Mouse (Mus musculus): Measurements from ENCODE around the gene Zc3h12a. TPM values are rescaled to one million over a fixed set of nuclear protein-coding genes. Genes with fewer than 3 reads are reported as not detected.

Zc3h12a gene
- polyA plus RNA-seq, 1 experiment, result 1.2 TPM

DNA sequence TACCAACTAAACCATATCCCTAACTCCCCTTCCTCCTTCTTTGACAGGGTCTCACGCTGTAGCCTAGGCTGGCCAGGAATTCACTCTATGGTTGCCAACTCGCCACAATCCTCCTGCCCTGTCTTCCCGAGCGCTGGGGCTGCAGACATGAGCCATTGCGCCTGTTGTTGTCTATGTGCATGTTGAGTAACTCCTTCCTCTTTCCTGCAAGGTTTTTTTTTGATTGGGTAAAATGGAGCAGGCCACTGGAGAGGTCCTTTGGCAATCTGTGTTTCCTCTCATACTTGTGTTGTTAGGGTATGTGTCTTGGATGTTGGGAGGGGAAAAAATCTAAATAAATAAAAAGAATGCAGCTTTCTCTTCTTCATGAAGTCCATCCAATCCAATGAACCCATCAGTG, 16.6 kb upstream of the Zc3h12a start:
- WGBS, result 66% methylated on average over 5 of the region's 5 CpGs
- Histone ChIP-seq H3K4me3 (replicated peaks; ENCODE audit: insufficient read depth, low read depth, low read length) (no peak overlapping the region), H3K27me3 (ENCODE audit: control insufficient read depth, insufficient read depth, low read length) (no peaks in the 10 kb centered on the region), H3K27ac (ENCODE audit: insufficient read depth, low read length) (no peak overlapping the region), H3K4me1 (ENCODE audit: control insufficient read depth, insufficient read depth, low read length) (no peaks in the 10 kb centered on the region; the same call in 1 of the 2 replicates)
- DNase-seq, result no peak
- TF ChIP-seq POLR2A (IDR thresholded peaks at IDR 0.05; ENCODE audit: borderline replicate concordance, insufficient read depth, low read length) (no peak), CTCF (IDR thresholded peaks at IDR 0.05; ENCODE audit: borderline replicate concordance, insufficient read depth, low read depth, low read length) (no peak)

DNA sequence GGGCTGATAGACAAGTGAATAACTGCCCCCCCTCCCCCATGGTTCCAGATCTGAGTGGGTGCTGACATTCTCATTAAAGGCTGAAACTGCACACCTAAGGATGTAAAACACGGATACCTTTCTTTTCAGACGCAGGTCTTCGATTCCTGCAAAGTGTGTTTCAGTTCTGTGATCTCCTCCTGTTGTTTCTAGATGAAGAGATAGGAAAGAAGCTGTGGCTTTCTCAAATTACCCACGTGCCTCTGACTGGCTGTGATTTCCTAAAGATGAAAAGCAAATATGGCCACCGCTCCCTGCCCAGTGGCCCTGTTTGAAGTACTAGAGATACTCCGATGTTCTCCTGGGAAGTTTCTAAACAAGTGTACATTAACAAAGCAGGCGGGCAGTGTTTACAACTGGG, 10.7 kb upstream of the Zc3h12a start:
- no peak for DNase-seq
- TF ChIP-seq CTCF (IDR thresholded peaks at IDR 0.05; ENCODE audit: borderline replicate concordance, insufficient read depth, low read depth, low read length) (no peak), POLR2A (IDR thresholded peaks at IDR 0.05; ENCODE audit: borderline replicate concordance, insufficient read depth, low read length) (no peak)
- Histone ChIP-seq H3K4me3 (replicated peaks; ENCODE audit: insufficient read depth, low read depth, low read length) (no peak overlapping the region), H3K4me1 (ENCODE audit: control insufficient read depth, insufficient read depth, low read length) (no peaks in the 10 kb centered on the region), H3K27ac (ENCODE audit: insufficient read depth, low read length) (no peak overlapping the region), H3K27me3 (ENCODE audit: control insufficient read depth, insufficient read depth, low read length) (no peaks in the 10 kb centered on the region)
- WGBS, result 87% methylated on average over 7 of the region's 7 CpGs

DNA sequence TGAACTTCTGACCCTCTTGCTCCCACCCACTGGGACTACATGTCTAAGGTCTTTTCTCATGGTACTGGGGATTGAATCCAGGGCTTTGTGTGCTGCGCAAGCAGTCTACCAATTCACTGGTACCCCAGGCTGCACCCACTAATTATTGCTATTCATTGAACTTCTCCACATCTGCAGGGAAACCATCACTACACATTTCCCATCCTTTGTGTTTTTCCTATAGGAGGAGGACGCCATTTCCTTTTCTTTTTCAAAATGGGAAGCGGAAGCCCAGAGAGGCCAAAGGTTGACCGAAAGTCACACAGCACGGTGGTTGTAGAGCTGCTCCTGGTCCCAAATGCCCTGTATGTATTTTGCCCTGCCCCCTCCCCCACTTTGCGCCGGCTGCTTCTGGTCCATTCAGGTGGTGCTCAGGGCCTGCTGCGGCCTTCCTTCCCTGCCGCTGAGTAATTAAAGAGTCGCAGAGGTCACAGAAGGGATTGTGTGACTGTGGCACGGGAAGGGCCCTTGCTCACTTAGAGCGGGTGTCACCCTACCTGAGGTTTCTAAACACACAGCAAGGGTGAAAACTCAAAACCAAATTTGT, 8.8 kb upstream of the Zc3h12a start:
- Histone ChIP-seq H3K4me1 (ENCODE audit: control insufficient read depth, insufficient read depth, low read length) (no peaks in the 10 kb centered on the region), H3K27ac (ENCODE audit: insufficient read depth, low read length) (no peak overlapping the region), H3K4me3 (replicated peaks; ENCODE audit: insufficient read depth, low read depth, low read length) (no peak overlapping the region), H3K27me3 (ENCODE audit: control insufficient read depth, insufficient read depth, low read length) (no peaks in the 10 kb centered on the region)
- TF ChIP-seq POLR2A (IDR thresholded peaks at IDR 0.05; ENCODE audit: borderline replicate concordance, insufficient read depth, low read length), result no peak
- no peak for TF ChIP-seq CTCF (IDR thresholded peaks at IDR 0.05; ENCODE audit: borderline replicate concordance, insufficient read depth, low read depth, low read length)
- 74% methylated on average over 12 of the region's 12 CpGs for WGBS
- DNase-seq, result no peak

DNA sequence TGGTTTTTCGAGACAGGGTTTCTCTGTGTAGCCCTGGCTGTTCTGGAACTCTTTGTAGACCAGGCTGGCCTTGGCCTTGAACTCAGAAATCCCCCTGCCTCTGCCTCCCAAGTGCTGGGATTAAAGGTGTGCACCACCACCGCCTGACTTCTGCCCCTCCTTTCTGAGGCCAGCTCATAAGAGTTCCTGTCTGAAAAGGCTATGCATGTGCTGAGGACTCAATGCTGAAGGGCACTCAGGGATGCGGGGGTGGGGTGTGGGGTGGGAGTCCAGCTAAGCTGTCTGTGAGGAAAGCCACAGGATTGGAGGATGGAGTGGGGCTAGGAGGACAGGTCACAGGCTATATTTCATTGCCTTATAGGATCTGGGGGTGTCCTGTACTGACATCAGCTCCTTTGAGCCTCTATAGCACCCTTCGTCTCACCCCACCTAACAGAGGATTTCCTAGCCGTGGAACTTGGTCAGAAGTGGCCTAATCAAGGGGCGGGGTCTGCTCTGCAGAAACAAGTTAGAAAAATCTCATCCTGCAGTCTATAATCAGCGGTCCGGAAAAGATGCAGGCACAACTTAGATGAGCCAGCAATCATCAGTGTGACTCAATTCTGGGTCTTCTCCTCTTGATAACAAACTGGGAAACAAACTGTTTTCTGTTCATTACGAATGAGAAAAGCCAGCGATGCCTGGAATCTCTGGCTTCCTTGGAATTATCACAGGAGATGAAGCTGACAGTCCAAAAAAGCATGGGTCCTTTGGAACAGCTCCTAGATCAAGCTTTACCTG, 7.6 kb upstream of the Zc3h12a start:
- no peaks in the 10 kb centered on the region for H3K27me3 ChIP-seq (ENCODE audit: control insufficient read depth, insufficient read depth, low read length)
- H3K27ac ChIP-seq (ENCODE audit: insufficient read depth, low read length), result no peak overlapping the region
- no peak overlapping the region for H3K4me3 ChIP-seq (replicated peaks; ENCODE audit: insufficient read depth, low read depth, low read length)
- no peak for DNase-seq
- no peaks in the 10 kb centered on the region for H3K4me1 ChIP-seq (ENCODE audit: control insufficient read depth, insufficient read depth, low read length)
- 78% methylated on average over 10 of the region's 10 CpGs for WGBS
- TF ChIP-seq POLR2A (IDR thresholded peaks at IDR 0.05; ENCODE audit: borderline replicate concordance, insufficient read depth, low read length) (no peak), CTCF (IDR thresholded peaks at IDR 0.05; ENCODE audit: borderline replicate concordance, insufficient read depth, low read depth, low read length) (no peak)

DNA sequence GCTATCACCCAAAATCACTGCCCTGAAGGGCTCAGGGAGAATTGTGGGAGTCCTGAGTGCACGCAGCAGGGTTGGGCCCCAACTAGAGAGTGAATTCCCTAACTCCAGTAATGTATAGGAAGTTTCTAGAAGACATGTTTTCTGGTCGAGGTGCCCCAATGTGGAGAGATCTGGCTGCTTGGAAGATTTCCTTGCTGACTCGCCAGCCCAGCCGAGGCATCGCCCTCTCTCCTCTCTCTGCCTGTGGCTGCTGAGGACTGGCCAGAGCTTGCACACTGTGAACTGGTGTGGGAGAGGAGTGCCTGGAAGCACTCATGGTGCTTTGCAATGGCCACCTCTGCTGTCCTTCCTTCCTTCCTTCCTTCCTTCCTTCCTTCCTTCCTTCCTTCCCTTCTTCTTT, 7.0 kb upstream of the Zc3h12a start:
- Histone ChIP-seq H3K4me1 (ENCODE audit: control insufficient read depth, insufficient read depth, low read length) (no peaks in the 10 kb centered on the region), H3K27me3 (ENCODE audit: control insufficient read depth, insufficient read depth, low read length) (no peaks in the 10 kb centered on the region), H3K4me3 (replicated peaks; ENCODE audit: insufficient read depth, low read depth, low read length) (no peak overlapping the region), H3K27ac (ENCODE audit: insufficient read depth, low read length) (no peak overlapping the region)
- DNase-seq, result no peak
- TF ChIP-seq POLR2A (IDR thresholded peaks at IDR 0.05; ENCODE audit: borderline replicate concordance, insufficient read depth, low read length) (no peak), CTCF (IDR thresholded peaks at IDR 0.05; ENCODE audit: borderline replicate concordance, insufficient read depth, low read depth, low read length) (no peak)
- 67% methylated on average over 5 of the region's 5 CpGs for WGBS

DNA sequence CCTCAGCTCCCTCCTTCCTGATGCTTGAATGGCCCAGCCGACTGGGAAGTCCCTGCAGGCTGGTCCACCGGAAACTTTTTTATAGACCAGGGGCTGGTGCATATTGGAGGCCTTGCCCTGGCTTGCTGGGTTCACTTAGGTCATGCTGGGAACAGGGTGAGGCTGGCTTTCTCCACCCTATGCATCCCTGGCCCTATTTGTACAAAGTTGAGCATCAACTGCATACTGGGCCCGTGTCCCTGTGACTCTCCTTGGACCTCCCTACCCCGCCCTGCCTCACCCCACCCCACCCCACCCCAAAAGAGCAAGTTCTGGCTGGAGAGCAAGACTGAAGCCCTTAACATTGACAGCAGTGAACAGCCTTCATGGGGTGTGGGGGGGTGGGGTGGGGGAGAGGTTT, 6.6 kb upstream of the Zc3h12a start:
- Histone ChIP-seq H3K4me3 (replicated peaks; ENCODE audit: insufficient read depth, low read depth, low read length) (no peak overlapping the region), H3K4me1 (ENCODE audit: control insufficient read depth, insufficient read depth, low read length) (no peaks in the 10 kb centered on the region), H3K27ac (ENCODE audit: insufficient read depth, low read length) (no peak overlapping the region), H3K27me3 (ENCODE audit: control insufficient read depth, insufficient read depth, low read length) (no peaks in the 10 kb centered on the region)
- WGBS, result 94% methylated on average over 4 of the region's 4 CpGs
- no peak for DNase-seq
- TF ChIP-seq CTCF (IDR thresholded peaks at IDR 0.05; ENCODE audit: borderline replicate concordance, insufficient read depth, low read depth, low read length) (no peak), POLR2A (IDR thresholded peaks at IDR 0.05; ENCODE audit: borderline replicate concordance, insufficient read depth, low read length) (no peak)

DNA sequence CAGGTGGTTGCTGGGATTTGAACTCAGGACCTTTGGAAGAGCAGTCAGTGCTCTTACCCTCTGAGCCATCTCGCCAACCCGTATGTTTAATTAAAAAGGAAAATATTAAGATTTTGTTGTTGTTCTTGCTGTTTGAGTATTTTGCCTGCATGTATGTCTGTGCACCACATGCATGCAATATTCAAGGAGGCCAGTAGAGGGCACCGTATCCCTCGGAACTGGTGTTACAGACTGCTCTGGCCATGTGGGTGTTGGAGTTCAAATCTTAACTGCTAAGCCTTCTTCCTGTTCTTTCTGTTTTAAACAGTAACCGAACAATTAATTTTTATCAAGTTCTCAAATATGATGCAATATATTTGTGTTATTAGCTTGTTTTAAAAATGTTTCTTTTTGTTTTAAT, 4.8 kb upstream of the Zc3h12a start:
- H3K27ac ChIP-seq (ENCODE audit: insufficient read depth, low read length), result no peak overlapping the region
- DNase-seq, result no peak

DNA sequence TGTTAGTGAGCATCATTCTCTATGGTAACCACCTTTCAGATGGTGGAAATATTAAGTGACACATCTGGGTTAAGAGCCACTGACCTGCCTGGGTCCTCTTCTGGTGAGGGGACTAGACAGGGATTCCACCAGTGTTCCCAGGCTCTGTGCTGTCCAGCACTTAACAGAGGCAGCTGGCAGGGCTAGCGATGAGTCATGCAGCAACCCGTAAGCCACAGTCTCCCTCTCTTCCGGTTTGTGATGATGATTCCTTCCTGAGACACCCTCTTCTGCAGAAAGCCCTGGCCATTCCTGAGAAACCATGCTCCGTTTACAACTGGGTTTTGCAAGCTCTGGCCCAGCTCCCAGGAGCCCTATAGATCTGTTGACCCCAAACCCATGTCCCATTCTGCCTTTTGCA, 3.9 kb upstream of the Zc3h12a start:
- no peaks in the 10 kb centered on the region for H3K27me3 ChIP-seq (ENCODE audit: control insufficient read depth, insufficient read depth, low read length)
- H3K4me3 ChIP-seq (replicated peaks; ENCODE audit: insufficient read depth, low read depth, low read length), result no peak overlapping the region
- no peak for TF ChIP-seq CTCF (IDR thresholded peaks at IDR 0.05; ENCODE audit: borderline replicate concordance, insufficient read depth, low read depth, low read length)
- no peak for TF ChIP-seq POLR2A (IDR thresholded peaks at IDR 0.05; ENCODE audit: borderline replicate concordance, insufficient read depth, low read length)
- no peak for DNase-seq
- no peak overlapping the region for H3K27ac ChIP-seq (ENCODE audit: insufficient read depth, low read length)
- H3K4me1 ChIP-seq (ENCODE audit: control insufficient read depth, insufficient read depth, low read length), result no peaks in the 10 kb centered on the region
- WGBS, result 68% methylated on average over 4 of the region's 4 CpGs

More for the DNA sequence above, 4.8 kb upstream of the Zc3h12a start:
- 22% methylated on average over 5 of the region's 5 CpGs for WGBS
- TF ChIP-seq POLR2A (IDR thresholded peaks at IDR 0.05; ENCODE audit: borderline replicate concordance, insufficient read depth, low read length) (no peak), CTCF (IDR thresholded peaks at IDR 0.05; ENCODE audit: borderline replicate concordance, insufficient read depth, low read depth, low read length) (peak; percentile 58)
- Histone ChIP-seq H3K4me1 (ENCODE audit: control insufficient read depth, insufficient read depth, low read length) (no peaks in the 10 kb centered on the region), H3K27me3 (ENCODE audit: control insufficient read depth, insufficient read depth, low read length) (no peaks in the 10 kb centered on the region), H3K4me3 (replicated peaks; ENCODE audit: insufficient read depth, low read depth, low read length) (no peak overlapping the region)
